Mouse (Mus musculus): ENCODE data around the gene Serpinb11. TPM values are rescaled to one million over a fixed set of nuclear protein-coding genes. Genes with fewer than 3 reads are reported as not detected.

Serpinb11 gene
- not detected for polyA plus RNA-seq (2017; shearing (Covaris generic))

DNA sequence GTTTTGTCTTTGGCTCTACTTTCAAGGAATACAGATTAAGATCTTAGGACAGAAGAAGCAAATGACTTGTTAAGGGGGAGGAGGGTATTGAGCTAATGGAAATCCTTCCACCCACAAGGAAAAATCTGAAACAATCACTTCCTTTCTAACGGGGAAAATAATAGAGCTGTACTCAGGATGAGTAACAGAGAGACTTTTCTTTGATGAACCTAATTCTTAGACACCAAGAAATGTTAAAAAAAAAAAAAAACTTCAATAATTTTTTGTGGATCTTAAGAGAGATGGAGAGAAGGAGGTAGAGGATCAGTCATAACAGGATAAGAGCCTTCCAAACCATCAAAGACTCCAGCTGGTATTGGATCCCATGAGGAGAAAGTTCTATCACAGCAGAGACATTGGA is at the start of gene Serpinb11:
Serpinb11 (plus strand) TSS at position 301 of the 400 bp plus-strand sequence.

DNA sequence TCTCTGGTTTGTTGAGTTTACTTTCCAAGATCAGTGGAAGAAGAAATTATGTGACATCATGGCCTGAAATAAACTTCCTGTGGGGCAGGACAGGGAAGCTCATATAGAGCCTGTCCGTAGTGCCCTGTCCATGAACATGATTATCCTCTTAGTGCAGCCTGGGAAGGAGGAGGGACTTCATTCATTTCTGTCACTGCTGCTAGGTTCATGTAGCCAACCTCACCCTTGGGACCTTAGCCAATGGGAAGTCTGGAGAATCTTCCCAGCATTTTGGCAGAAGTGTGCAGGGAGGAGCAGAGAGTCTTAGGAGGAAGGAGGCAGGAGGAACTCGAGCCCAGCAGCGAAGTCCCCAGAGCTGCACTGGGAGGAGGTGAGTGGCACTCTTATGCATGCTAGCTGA is 38.4 kb downstream of the Serpinb11 start, which contains the start of gene Serpinb7:
Serpinb7 (plus strand) TSS at position 301 of the 400 bp plus-strand sequence.

Other genes with a start within 250 kb of the Serpinb11 start
- not detected for gene Serpinb3b, start 82.8 kb upstream of the Serpinb11 start, polyA plus RNA-seq (2017; shearing (Covaris generic))
- gene Serpinb3c, start 82.8 kb upstream of the Serpinb11 start, polyA plus RNA-seq (2017; shearing (Covaris generic)), result not detected
- gene Serpinb7, start 38.5 kb downstream of the Serpinb11 start, polyA plus RNA-seq (2017; shearing (Covaris generic)), result not detected
- not detected for gene Serpinb2, start 150.2 kb downstream of the Serpinb11 start, polyA plus RNA-seq (2017; shearing (Covaris generic))
- gene Serpinb8, start 228.8 kb downstream of the Serpinb11 start, polyA plus RNA-seq (2017; shearing (Covaris generic)), result not detected

Data from effector memory CD4-positive, alpha-beta T cell, adult 5 months (primary cell).